Mouse (Mus musculus) heart, adult 2 months (tissue): ENCODE results near the gene Lhpp. TPM values are rescaled to one million over a fixed set of nuclear protein-coding genes. Genes with fewer than 3 reads are reported as not detected.

Source experiments
- DNase-seq, 2 experiments: peaks; one replicate each; pipeline ENCODE4 v3.0.0; 2021
- H3K27ac ChIP-seq: fragments of 200-600 bp; 2 replicates; pipeline ENCODE4 v1.8.1; 2022
- H3K27me3 ChIP-seq: fragments of 200-500 bp; 2 replicates; pipeline ENCODE4 v1.6.1; 2012; ENCODE audit warnings: mild to moderate bottlenecking, low read length, inconsistent platforms, mixed read lengths; ENCODE audit not compliant: control insufficient read depth, insufficient read depth
- H3K36me3 ChIP-seq: fragments of 200-500 bp; 2 replicates; pipeline ENCODE4 v1.6.1; 2012; ENCODE audit warnings: low read length, inconsistent platforms; ENCODE audit not compliant: control insufficient read depth, insufficient read depth
- H3K4me1 ChIP-seq: fragments of 200-500 bp; 2 replicates; pipeline ENCODE4 v1.6.1; 2011; ENCODE audit warnings: low read length; ENCODE audit not compliant: control insufficient read depth, insufficient read depth
- H3K4me3 ChIP-seq: fragments of 200-600 bp; 2 replicates; pipeline ENCODE4 v1.8.1; 2022
- H3K79me2 ChIP-seq: fragments of 200-500 bp; replicated peaks from 2 replicates; pipeline ENCODE4 v1.6.1; 2012; ENCODE audit warnings: mild to moderate bottlenecking, inconsistent platforms, low read length, moderate library complexity, mixed read lengths; ENCODE audit not compliant: control insufficient read depth, insufficient read depth
- H3K9ac ChIP-seq: fragments of 200-500 bp; 2 replicates; pipeline ENCODE4 v1.6.1; 2012; ENCODE audit warnings: low read depth, mild to moderate bottlenecking, control low read depth, inconsistent platforms, low read length, mixed read lengths
- CTCF ChIP-seq: fragments of 200-600 bp; IDR thresholded peaks from 2 replicates; pipeline ENCODE4 v1.8.1; 2022; ENCODE audit warnings: antibody characterized with exemption, mild to moderate bottlenecking, moderate library complexity
- EP300 ChIP-seq: fragments of 200-500 bp; IDR thresholded peaks from 2 replicates; pipeline ENCODE4 v1.6.1; 2011; ENCODE audit warnings: low read depth, low read length, control low read depth; ENCODE audit not compliant: insufficient read depth
- POLR2A ChIP-seq: fragments of 200-500 bp; IDR thresholded peaks from 2 replicates; pipeline ENCODE4 v1.6.1; 2011; ENCODE audit warnings: mild to moderate bottlenecking, low read depth, low read length, control low read depth; ENCODE audit not compliant: insufficient read depth
- WGBS: fragments of 180-500 bp; shearing (Covaris S2); methylation state at CpG from one replicate; pipeline ENCODE4 v1.1.7; 2018; 5-methylcytosine and 5-hydroxymethylcytosine counted together
- intact Hi-C: fragments of 180-260 bp; cut with DNase I; formaldehyde crosslinking; loops from one replicate; pipeline ENCODE4 v1.15.1; 2025
- polyA plus RNA-seq: library from polyadenylated mRNA; depleted of rRNA; stranded (reverse); fragments of >200 nt; gene quantifications from 2 replicates; pipeline ENCODE4 v1.2.3, GENCODE M21; 2012
- total RNA-seq, 2 experiments: library from RNA; stranded (reverse); gene quantifications; 2 replicates each; pipeline ENCODE4 v1.2.3; 2021

Gene Lhpp
- total and polyA plus RNA-seq, 3 experiments = 13.8 to 22.0 (median 13.9) TPM

GRCm38 (mm10) chr7:132672481-132672959 lies 62.1 kb downstream of the Lhpp start:
- intact Hi-C loops = loop anchor here (1.0 kb wide), 1 partner anchor 139 kb away; no protein-coding TSS in a partner anchor
- peak overlapping the region; percentile 93 for H3K27ac ChIP-seq
- peaks cover 40% of the 10 kb centered on the region for H3K4me1 ChIP-seq
- H3K9ac ChIP-seq = no peak overlapping the region
- WGBS = 18% methylated on average over 7 of the region's 7 CpGs
- H3K36me3 ChIP-seq = peaks cover 5% of the 10 kb centered on the region; the same call in 1 of the 2 replicates
- TF ChIP-seq EP300 (peak; percentile 99), POLR2A (peak; percentile 76; the same call in 1 of the 2 replicates), CTCF (peak; percentile 44)
- H3K79me2 ChIP-seq = no peaks in the 10 kb centered on the region
- H3K4me3 ChIP-seq = no peak overlapping the region
- no peaks in the 10 kb centered on the region for H3K27me3 ChIP-seq
- peak; percentile 77 to 88 for DNase-seq

- peaks cover 40% of the 10 kb centered on the region for H3K4me1 ChIP-seq
- H3K79me2 ChIP-seq = no peaks in the 10 kb centered on the region
- no peak overlapping the region for H3K4me3 ChIP-seq
- H3K36me3 ChIP-seq = peaks cover 5% of the 10 kb centered on the region; the same call in 1 of the 2 replicates
- no peaks in the 10 kb centered on the region for H3K27me3 ChIP-seq
- peak; percentile 88 for TF ChIP-seq CTCF
- TF ChIP-seq POLR2A = no peak
- TF ChIP-seq EP300 = peak; percentile 96
- no peak overlapping the region for H3K9ac ChIP-seq
- intact Hi-C loops = loop anchor here (1.0 kb wide), 1 partner anchor 18 kb away; no protein-coding TSS in a partner anchor
- peak; percentile 84 to 89 for DNase-seq
- H3K27ac ChIP-seq = peak overlapping the region; percentile 71
- WGBS = 29% methylated on average over 17 of the region's 17 CpGs
Measured at GRCm38 (mm10) chr7:132673931-132674755, 63.7 kb downstream of the Lhpp start.

- H3K27me3 ChIP-seq = no peaks in the 10 kb centered on the region
- H3K9ac ChIP-seq = no peak overlapping the region
- peaks cover 3% of the 10 kb centered on the region; the same call in 1 of the 2 replicates for H3K36me3 ChIP-seq
- 78% methylated on average over 2 of the region's 2 CpGs for WGBS
- no peak for DNase-seq
- peaks cover 31% of the 10 kb centered on the region for H3K4me1 ChIP-seq
- no peaks in the 10 kb centered on the region for H3K79me2 ChIP-seq
- H3K27ac ChIP-seq = no peak overlapping the region
- no peak overlapping the region for H3K4me3 ChIP-seq
- no peak for TF ChIP-seq POLR2A
- TF ChIP-seq EP300 = no peak
- no peak for TF ChIP-seq CTCF
- intact Hi-C loops = no loop called here
Measured at GRCm38 (mm10) chr7:132675922-132676321, 65.5 kb downstream of the Lhpp start.

GRCm38 (mm10) chr7:132679117-132679516 lies 68.7 kb downstream of the Lhpp start:
- peaks cover 15% of the 10 kb centered on the region for H3K4me1 ChIP-seq
- no peaks in the 10 kb centered on the region for H3K79me2 ChIP-seq
- H3K4me3 ChIP-seq = no peak overlapping the region
- H3K27ac ChIP-seq = no peak overlapping the region
- WGBS = 39% methylated on average over 4 of the region's 4 CpGs
- TF ChIP-seq CTCF (no peak), EP300 (no peak), POLR2A (no peak)
- no peak for DNase-seq
- intact Hi-C loops = no loop called here
- no peak overlapping the region for H3K9ac ChIP-seq
- H3K27me3 ChIP-seq = no peaks in the 10 kb centered on the region
- H3K36me3 ChIP-seq = no peaks in the 10 kb centered on the region

- no peak overlapping the region for H3K4me3 ChIP-seq
- H3K36me3 ChIP-seq = no peaks in the 10 kb centered on the region
- no peaks in the 10 kb centered on the region for H3K79me2 ChIP-seq
- no peak for DNase-seq
- intact Hi-C loops = no loop called here
- H3K27me3 ChIP-seq = no peaks in the 10 kb centered on the region
- no peak overlapping the region for H3K9ac ChIP-seq
- peaks cover 12% of the 10 kb centered on the region for H3K4me1 ChIP-seq
- no peak overlapping the region for H3K27ac ChIP-seq
- WGBS = 76% methylated on average over 6 of the region's 6 CpGs
- TF ChIP-seq EP300 (no peak), CTCF (no peak), POLR2A (no peak)
Measured at GRCm38 (mm10) chr7:132679549-132679948, 69.1 kb downstream of the Lhpp start.

GRCm38 (mm10) chr7:132681296-132681695 lies 70.9 kb downstream of the Lhpp start:
- H3K4me1 ChIP-seq = peaks cover 11% of the 10 kb centered on the region
- DNase-seq = peak in 1 of 2 experiments; percentile 57
- no peak overlapping the region for H3K27ac ChIP-seq
- TF ChIP-seq EP300 = 0 out of 2 replicates have a peak, but pooled peaks have one; percentile 41
- TF ChIP-seq CTCF = no peak
- intact Hi-C loops = no loop called here
- no peaks in the 10 kb centered on the region for H3K36me3 ChIP-seq
- no peaks in the 10 kb centered on the region for H3K79me2 ChIP-seq
- no peaks in the 10 kb centered on the region for H3K27me3 ChIP-seq
- H3K9ac ChIP-seq = no peak overlapping the region
- no peak overlapping the region for H3K4me3 ChIP-seq
- 62% methylated on average over 11 of the region's 11 CpGs for WGBS
